Mouse (Mus musculus) gastrocnemius, adult 2 months (tissue): ENCODE results near the gene Gm20388. TPM values are rescaled to one million over a fixed set of nuclear protein-coding genes. Genes with fewer than 3 reads are reported as not detected.
"Not testable (repeated sequence)": the region's sequence is repeated elsewhere in the genome, so short reads cannot be mapped to it uniquely, and the experiment has no call there.

Experiments
- DNase-seq: peaks from one replicate; pipeline ENCODE4 v3.0.0; 2022
- H3K27ac ChIP-seq: fragments of 200-600 bp; 2 replicates; pipeline ENCODE4 v1.8.1; 2022; ENCODE audit warnings: mild to moderate bottlenecking
- H3K4me3 ChIP-seq: fragments of 200-600 bp; 2 replicates; pipeline ENCODE4 v1.8.1; 2022; ENCODE audit warnings: mild to moderate bottlenecking, moderate library complexity
- CTCF ChIP-seq: fragments of 200-600 bp; IDR thresholded peaks from 2 replicates; pipeline ENCODE4 v1.8.1; 2022; ENCODE audit warnings: antibody characterized with exemption, mild to moderate bottlenecking, moderate library complexity
- intact Hi-C: fragments of 180-260 bp; cut with DNase I; formaldehyde crosslinking; loops from one replicate; pipeline ENCODE4 v1.15.1; 2025
- total RNA-seq, 2 experiments: library from RNA; stranded (reverse); gene quantifications; 2 replicates each; pipeline ENCODE4 v1.2.3; 2021

The Gm20388 gene
- total RNA-seq, 2 experiments from 2014 or later = 6.1 to 15.0 TPM

- peak overlapping the region; percentile 83 for H3K4me3 ChIP-seq
- intact Hi-C loops = loop anchor here (5.0 kb wide), 1 partner anchor 214 kb away; no protein-coding TSS in a partner anchor
- peak overlapping the region; percentile 93 for H3K27ac ChIP-seq
- TF ChIP-seq CTCF = no peak
- no peak for DNase-seq
Measured at GRCm38 (mm10) chr8:123066101-123066683, 3155.6 kb downstream of the Gm20388 start.

GRCm38 (mm10) chr8:123071176-123071575 is 3160.5 kb downstream of the Gm20388 start:
- Histone ChIP-seq H3K4me3 (no peak overlapping the region), H3K27ac (no peak overlapping the region)
- intact Hi-C loops = loop anchor here (10.0 kb wide), 2 partner anchors 476 to 686 kb away; no protein-coding TSS in a partner anchor
- no peak for DNase-seq
- TF ChIP-seq CTCF = no peak

GRCm38 (mm10) chr8:123077213-123077612 is 3166.6 kb downstream of the Gm20388 start:
- no peak for DNase-seq
- Histone ChIP-seq H3K4me3 (no peak overlapping the region), H3K27ac (no peak overlapping the region)
- intact Hi-C loops = loop anchor here (10.0 kb wide), 2 partner anchors 482 to 692 kb away; no protein-coding TSS in a partner anchor
- TF ChIP-seq CTCF = no peak

- DNase-seq = no peak
- no peak overlapping the region for H3K4me3 ChIP-seq
- H3K27ac ChIP-seq = no peak overlapping the region
- TF ChIP-seq CTCF = no peak
- intact Hi-C loops = no loop called here
Measured at GRCm38 (mm10) chr8:123082993-123083392, 3172.4 kb downstream of the Gm20388 start.

GRCm38 (mm10) chr8:123083610-123084009 is 3173.0 kb downstream of the Gm20388 start:
- Histone ChIP-seq H3K4me3 (no peak overlapping the region), H3K27ac (no peak overlapping the region)
- TF ChIP-seq CTCF = no peak
- DNase-seq = no peak
- intact Hi-C loops = no loop called here

- no peak for DNase-seq
- Histone ChIP-seq H3K4me3 (no peak overlapping the region), H3K27ac (no peak overlapping the region)
- no peak for TF ChIP-seq CTCF
- intact Hi-C loops = no loop called here
Measured at GRCm38 (mm10) chr8:123087289-123087688, 3176.6 kb downstream of the Gm20388 start.

- Histone ChIP-seq H3K27ac (no peak overlapping the region), H3K4me3 (no peak overlapping the region)
- no peak for TF ChIP-seq CTCF
- no peak for DNase-seq
- intact Hi-C loops = loop anchor here (5.0 kb wide), 1 partner anchor 190 kb away; no protein-coding TSS in a partner anchor
Measured at GRCm38 (mm10) chr8:123097216-123097615, 3186.6 kb downstream of the Gm20388 start.

- intact Hi-C loops = loop anchor here (5.0 kb wide), 1 partner anchor 191 kb away; no protein-coding TSS in a partner anchor
- no peak for DNase-seq
- no peak overlapping the region for H3K4me3 ChIP-seq
- H3K27ac ChIP-seq = no peak overlapping the region
- peak; percentile 14; the same call in 1 of the 2 replicates for TF ChIP-seq CTCF
Measured at GRCm38 (mm10) chr8:123097786-123098584, 3187.3 kb downstream of the Gm20388 start.

- DNase-seq = no peak
- TF ChIP-seq CTCF = no peak
- Histone ChIP-seq H3K4me3 (no peak overlapping the region), H3K27ac (no peak overlapping the region)
- intact Hi-C loops = loop anchor here (5.0 kb wide), 1 partner anchor 112 kb away; the partner anchor contains the start of genes Chmp1a and Spata33
Measured at GRCm38 (mm10) chr8:123100288-123100687, 3189.6 kb downstream of the Gm20388 start.

- TF ChIP-seq CTCF = peak; percentile 12; the same call in 1 of the 2 replicates
- no peak for DNase-seq
- Histone ChIP-seq H3K4me3 (no peak overlapping the region; the same call in 1 of the 2 replicates), H3K27ac (peak overlapping the region; percentile 96)
- intact Hi-C loops = loop anchor here (5.0 kb wide), 1 partner anchor 111 kb away; the partner anchor contains the start of genes Chmp1a and Spata33
Measured at GRCm38 (mm10) chr8:123101244-123101643, 3190.6 kb downstream of the Gm20388 start.

GRCm38 (mm10) chr8:123101735-123102685 is 3191.4 kb downstream of the Gm20388 start, which contains the start of gene Rpl13:
Gene Rpl13 (plus strand): TSS chr8:123102350.
- H3K4me3 ChIP-seq = peak within 1 kb of the TSS; percentile 92
- intact Hi-C loops = loop anchor here (5.0 kb wide), 1 partner anchor 110 kb away; the partner anchor contains the start of genes Chmp1a and Spata33
- H3K27ac ChIP-seq = peak within 1 kb of the TSS; percentile 96
- DNase-seq = peak; percentile 98
- no peak for TF ChIP-seq CTCF

- intact Hi-C loops = loop anchor here (5.0 kb wide), 1 partner anchor 109 kb away; the partner anchor contains the start of genes Chmp1a and Spata33
- Histone ChIP-seq H3K27ac (peak overlapping the region; percentile 96), H3K4me3 (peak overlapping the region; percentile 92)
- DNase-seq = not testable (repeated sequence)
Measured at GRCm38 (mm10) chr8:123102855-123103254, 3192.2 kb downstream of the Gm20388 start.
